ENCODE assay signal across 8 mouse cellular contexts in genomic region chr7:16294837-16295236, GRCm38 (mm10). TPM values are rescaled to one million over a fixed set of nuclear protein-coding genes. Genes with fewer than 3 reads are reported as not detected.
DNase-seq lines count a peak whose midpoint lies in the region; ATAC-seq and TF ChIP-seq lines count a peak whose summit lies in the region.

No protein-coding gene starts in this region.

- peak overlapping the region; percentile 43 for H3K4me3 ChIP-seq in heart, embryonic 11.5 days (ENCODE audit: low read depth, low read length)
- H3K4me3 ChIP-seq in kidney, embryonic 15.5 days (replicated peaks) = peak overlapping the region; percentile 54
- H3K4me3 ChIP-seq in liver, embryonic 11.5 days (ENCODE audit: low read depth, low read length) = peak overlapping the region; percentile 44
- H3K4me3 ChIP-seq in myocyte = peak overlapping the region; percentile 23

- TF ChIP-seq POLR2A in myocyte (IDR thresholded peaks at IDR 0.05; ENCODE audit: insufficient read length, low read depth) = peak; percentile 42

- DNase-seq in CD4-positive helper T cell, adult 2 months (ENCODE audit: low read depth, low spot score) = peak; percentile 94
- peak; percentile 97 for DNase-seq in brain, adult 2 months (ENCODE audit: low read depth, low spot score)
- peak; percentile 95 for DNase-seq in liver, embryonic 11.5 days (ENCODE audit: low spot score)
- DNase-seq in splenic B cell, adult 2 months (ENCODE audit: low read depth, low spot score) = peak; percentile 96

- H3K4me2 ChIP-seq in heart, embryonic 11.5 days = peak overlapping the region; percentile 93
- H3K4me2 ChIP-seq in kidney, embryonic 15.5 days = peak overlapping the region; percentile 98
- peak overlapping the region; percentile 64 for H3K4me2 ChIP-seq in liver, embryonic 11.5 days
- H3K4me2 ChIP-seq in myocyte (ENCODE audit: low read depth) = peak overlapping the region; percentile 99

- no peaks in the 10 kb centered on the region for H3K9me3 ChIP-seq in heart, embryonic 11.5 days (replicated peaks; ENCODE audit: control insufficient read depth, low read length)
- H3K9me3 ChIP-seq in kidney, embryonic 15.5 days (replicated peaks) = no peaks in the 10 kb centered on the region
- no peaks in the 10 kb centered on the region for H3K9me3 ChIP-seq in liver, embryonic 11.5 days (ENCODE audit: control insufficient read depth, low read length)

- peak overlapping the region; percentile 68 for H3ac ChIP-seq in myocyte (ENCODE audit: control insufficient read depth, insufficient read length)

- 0% methylated on average over 23 of the region's 23 CpGs for WGBS in heart, embryonic 11.5 days (ENCODE audit: insufficient replicate concordance)
- WGBS in kidney, embryonic 15.5 days = under 1% methylated on average over 23 of the region's 23 CpGs
- under 1% methylated on average over 23 of the region's 23 CpGs for WGBS in liver, embryonic 11.5 days

- peak overlapping the region; percentile 93 for H3K27ac ChIP-seq in heart, embryonic 11.5 days (ENCODE audit: low read depth, low read length)
- H3K27ac ChIP-seq in kidney, embryonic 15.5 days = peak overlapping the region; percentile 94
- H3K27ac ChIP-seq in liver, embryonic 11.5 days (ENCODE audit: low read depth, low read length) = peak overlapping the region; percentile 86

- H3K79me2 ChIP-seq in myocyte (ENCODE audit: control insufficient read depth, insufficient read depth) = no peaks in the 10 kb centered on the region

- peak overlapping the region; percentile 69 for H3K9ac ChIP-seq in heart, embryonic 11.5 days (ENCODE audit: low read depth, low read length)
- H3K9ac ChIP-seq in kidney, embryonic 15.5 days = peak overlapping the region; percentile 47
- H3K9ac ChIP-seq in liver, embryonic 11.5 days (ENCODE audit: low read depth, low read length) = peak overlapping the region; percentile 63

- H3K27me3 ChIP-seq in heart, embryonic 11.5 days (ENCODE audit: control insufficient read depth, insufficient read depth, low read length) = no peaks in the 10 kb centered on the region
- H3K27me3 ChIP-seq in kidney, embryonic 15.5 days = no peaks in the 10 kb centered on the region
- peaks cover 6% of the 10 kb centered on the region for H3K27me3 ChIP-seq in liver, embryonic 11.5 days (replicated peaks; ENCODE audit: control insufficient read depth, insufficient read depth, low read length)
- no peaks in the 10 kb centered on the region for H3K27me3 ChIP-seq in myocyte (ENCODE audit: control insufficient read depth, insufficient read depth, insufficient read length)
- H3K27me3 ChIP-seq in splenic B cell, adult 2 months (ENCODE audit: control insufficient read depth, insufficient read depth, low read length, poor library complexity, severe bottlenecking) = no peaks in the 10 kb centered on the region

- ATAC-seq in erythroblast, adult 5-6 weeks (replicated peaks; ENCODE audit: low FRiP score, poor library complexity, severe bottlenecking) = peak; percentile 79
- ATAC-seq in heart, embryonic 11.5 days (replicated peaks; ENCODE audit: insufficient number of reproducible peaks, low FRiP score, low TSS enrichment) = peak; percentile 85
- ATAC-seq in kidney, embryonic 15.5 days (replicated peaks; ENCODE audit: low FRiP score) = peak; percentile 75
- ATAC-seq in liver, embryonic 11.5 days (replicated peaks; ENCODE audit: low FRiP score) = peak; percentile 86

- H3K36me3 ChIP-seq in heart, embryonic 11.5 days (ENCODE audit: control insufficient read depth, insufficient read depth, low read length) = no peaks in the 10 kb centered on the region
- no peaks in the 10 kb centered on the region for H3K36me3 ChIP-seq in kidney, embryonic 15.5 days
- no peaks in the 10 kb centered on the region for H3K36me3 ChIP-seq in liver, embryonic 11.5 days (ENCODE audit: control insufficient read depth, insufficient read depth, low read length)
- no peaks in the 10 kb centered on the region for H3K36me3 ChIP-seq in myocyte (ENCODE audit: control insufficient read depth, insufficient read depth)
- H3K36me3 ChIP-seq in splenic B cell, adult 2 months (ENCODE audit: control insufficient read depth, insufficient read depth, low read length, poor library complexity, severe bottlenecking) = no peaks in the 10 kb centered on the region

- peaks cover 10% of the 10 kb centered on the region for H3K4me1 ChIP-seq in heart, embryonic 11.5 days (ENCODE audit: control insufficient read depth, insufficient read depth, low read length)
- peaks cover 43% of the 10 kb centered on the region for H3K4me1 ChIP-seq in kidney, embryonic 15.5 days
- peaks cover 29% of the 10 kb centered on the region for H3K4me1 ChIP-seq in liver, embryonic 11.5 days (replicated peaks; ENCODE audit: control insufficient read depth, insufficient read depth, low read length)

TF ChIP-seq in myocyte, 11 proteins besides CTCF, POLR2A, EP300 and RAD21:
- TF ChIP-seq MYOG (IDR thresholded peaks at IDR 0.05; ENCODE audit: control insufficient read depth in 1 of 3, insufficient read depth in 1 of 3, insufficient read length in 2 of 3, low read depth in 2 of 3) (no peak), E2F4 (IDR thresholded peaks at IDR 0.05; ENCODE audit: insufficient read depth) (peak; percentile 31), MAX (IDR thresholded peaks at IDR 0.05; ENCODE audit: low read depth) (no peak), SRF (IDR thresholded peaks at IDR 0.05; ENCODE audit: control insufficient read depth, insufficient read length, low read depth) (no peak), MYOD1 (IDR thresholded peaks at IDR 0.05; ENCODE audit: control insufficient read depth in 1 of 3, insufficient read length in 2 of 3, low read depth in 2 of 3) (no peak), TCF12 (IDR thresholded peaks at IDR 0.05; ENCODE audit: insufficient read depth, poor library complexity, severe bottlenecking) (no peak), POLR2AphosphoS2 (IDR thresholded peaks at IDR 0.05; ENCODE audit: insufficient read length, low read depth) (peak; percentile 45), TCF3 (IDR thresholded peaks at IDR 0.05; ENCODE audit: insufficient read length, low read depth) (no peak), USF1 (IDR thresholded peaks at IDR 0.05; ENCODE audit: low read depth) (no peak), REST (IDR thresholded peaks at IDR 0.05; ENCODE audit: insufficient read depth, insufficient read length) (no peak), CEBPB (IDR thresholded peaks at IDR 0.05; ENCODE audit: insufficient read depth, poor library complexity, severe bottlenecking) (peak; percentile 75; the same call in 1 of the 2 replicates)

RNA-seq across cellular contexts. Expression of gene Ccdc9, which starts 8.2 kb away (rescaled TPM):
- 2.5 and 9.4 TPM in 2 replicates for total RNA-seq in erythroblast, adult 5-6 weeks (2015; ENCODE audit: low replicate concordance)
- total RNA-seq in erythroblast, adult 5-6 weeks (2017; ENCODE audit: low replicate concordance) = 17.7 and 30.0 TPM in 2 replicates
- polyA plus RNA-seq in heart, embryonic 11.5 days (2014; fragmentation: Nextera tagmentation; extraction: Ambion mirVana) = 11.3 and 16.4 TPM in 2 replicates
- polyA plus RNA-seq in kidney, embryonic 15.5 days (2015; fragmentation: Nextera tagmentation; extraction: Ambion mirVana) = 28.9 and 33.0 TPM in 2 replicates
- polyA plus RNA-seq in liver, embryonic 11.5 days (2014; fragmentation: Nextera tagmentation; extraction: Ambion mirVana) = 21.7 and 25.3 TPM in 2 replicates
- polyA plus RNA-seq in myocyte (2012; fragmentation: generic; extraction: Trizol) = 48.4 TPM

RNA-seq across cellular contexts. Expression of gene Bbc3, which starts 13.4 kb away (rescaled TPM):
- total RNA-seq in erythroblast, adult 5-6 weeks (2015; ENCODE audit: low replicate concordance) = 2.3 TPM in 1 of 2 replicates, not detected in the other
- total RNA-seq in erythroblast, adult 5-6 weeks (2017; ENCODE audit: low replicate concordance) = 1.5 and 7.5 TPM in 2 replicates
- 3.7 and 6.0 TPM in 2 replicates for polyA plus RNA-seq in heart, embryonic 11.5 days (2014; fragmentation: Nextera tagmentation; extraction: Ambion mirVana)
- polyA plus RNA-seq in kidney, embryonic 15.5 days (2015; fragmentation: Nextera tagmentation; extraction: Ambion mirVana) = 12.3 and 12.4 TPM in 2 replicates
- polyA plus RNA-seq in liver, embryonic 11.5 days (2014; fragmentation: Nextera tagmentation; extraction: Ambion mirVana) = 4.7 and 6.4 TPM in 2 replicates
- 34.6 TPM for polyA plus RNA-seq in myocyte (2012; fragmentation: generic; extraction: Trizol)

RNA-seq across cellular contexts. Expression of gene Inafm1, which starts 21.4 kb away (rescaled TPM):
- not detected in 2 replicates for total RNA-seq in erythroblast, adult 5-6 weeks (2015; ENCODE audit: low replicate concordance)
- total RNA-seq in erythroblast, adult 5-6 weeks (2017; ENCODE audit: low replicate concordance) = 2.0 and 4.3 TPM in 2 replicates
- polyA plus RNA-seq in heart, embryonic 11.5 days (2014; fragmentation: Nextera tagmentation; extraction: Ambion mirVana) = 6.6 and 6.7 TPM in 2 replicates
- polyA plus RNA-seq in kidney, embryonic 15.5 days (2015; fragmentation: Nextera tagmentation; extraction: Ambion mirVana) = 16.4 and 19.5 TPM in 2 replicates
- polyA plus RNA-seq in liver, embryonic 11.5 days (2014; fragmentation: Nextera tagmentation; extraction: Ambion mirVana) = 9.3 and 10.6 TPM in 2 replicates
- 12.1 TPM for polyA plus RNA-seq in myocyte (2012; fragmentation: generic; extraction: Trizol)

RNA-seq across cellular contexts. Expression of gene C5ar1, which starts 35.5 kb away (rescaled TPM):
- total RNA-seq in erythroblast, adult 5-6 weeks (2015; ENCODE audit: low replicate concordance) = 7.7 and 15.7 TPM in 2 replicates
- total RNA-seq in erythroblast, adult 5-6 weeks (2017; ENCODE audit: low replicate concordance) = 2.6 and 7.1 TPM in 2 replicates
- polyA plus RNA-seq in heart, embryonic 11.5 days (2014; fragmentation: Nextera tagmentation; extraction: Ambion mirVana) = 0.74 and 1.5 TPM in 2 replicates
- 2.5 and 3.7 TPM in 2 replicates for polyA plus RNA-seq in kidney, embryonic 15.5 days (2015; fragmentation: Nextera tagmentation; extraction: Ambion mirVana)
- 2.8 and 3.4 TPM in 2 replicates for polyA plus RNA-seq in liver, embryonic 11.5 days (2014; fragmentation: Nextera tagmentation; extraction: Ambion mirVana)
- not detected for polyA plus RNA-seq in myocyte (2012; fragmentation: generic; extraction: Trizol)

RNA-seq across cellular contexts. Expression of gene C5ar2, which starts 50.9 kb away (rescaled TPM):
- total RNA-seq in erythroblast, adult 5-6 weeks (2015; ENCODE audit: low replicate concordance) = 3.3 and 6.3 TPM in 2 replicates
- total RNA-seq in erythroblast, adult 5-6 weeks (2017; ENCODE audit: low replicate concordance) = 1.7 and 3.1 TPM in 2 replicates
- polyA plus RNA-seq in heart, embryonic 11.5 days (2014; fragmentation: Nextera tagmentation; extraction: Ambion mirVana) = 0.21 and 0.34 TPM in 2 replicates
- polyA plus RNA-seq in kidney, embryonic 15.5 days (2015; fragmentation: Nextera tagmentation; extraction: Ambion mirVana) = 0.04 and 0.08 TPM in 2 replicates
- polyA plus RNA-seq in liver, embryonic 11.5 days (2014; fragmentation: Nextera tagmentation; extraction: Ambion mirVana) = 1.3 and 1.8 TPM in 2 replicates
- polyA plus RNA-seq in myocyte (2012; fragmentation: generic; extraction: Trizol) = not detected

Comparison
In these comparisons a context has a peak if more than half of its experiments do, and no peak if none do; other contexts are left out.
1. Peak in every context shown above with its lines: DNase-seq, ATAC-seq, H3K4me3 ChIP-seq and H3K27ac ChIP-seq.